Mouse (Mus musculus) thymus, adult 2 months (tissue): ENCODE measurements at regions not wholly inside any gene's neighbourhood (a gene's known extent, or its start where the extent isn't known, plus 50 kb on each side); places are given as distances from the start of the nearest gene placed in this dataset.

Source experiments
- DNase-seq: peaks from one replicate; pipeline ENCODE4 v3.0.0; 2021
- H3K27ac ChIP-seq: fragments of 200-500 bp; 2 replicates; pipeline ENCODE4 v1.5.1; 2012; ENCODE audit warnings: low read length, control low read depth; ENCODE audit not compliant: control insufficient read depth, insufficient read depth
- H3K27me3 ChIP-seq: fragments of 200-500 bp; 2 replicates; pipeline ENCODE4 v1.6.1; 2012; ENCODE audit warnings: mild to moderate bottlenecking, low read length, moderate library complexity, mixed read lengths; ENCODE audit not compliant: control insufficient read depth, insufficient read depth
- H3K36me3 ChIP-seq: fragments of 200-500 bp; 2 replicates; pipeline ENCODE4 v1.6.1; 2012; ENCODE audit warnings: mild to moderate bottlenecking, low read length, moderate library complexity; ENCODE audit not compliant: control insufficient read depth, insufficient read depth
- H3K4me1 ChIP-seq: fragments of 200-500 bp; replicated peaks from 2 replicates; pipeline ENCODE4 v1.6.1; 2012; ENCODE audit warnings: low read length; ENCODE audit not compliant: control insufficient read depth, insufficient read depth
- H3K4me3 ChIP-seq: fragments of 200-500 bp; 2 replicates; pipeline ENCODE4 v1.5.1; 2012; ENCODE audit warnings: mild to moderate bottlenecking, low read length, control low read depth, moderate library complexity; ENCODE audit not compliant: control insufficient read depth, insufficient read depth
- CTCF ChIP-seq: fragments of 200-500 bp; IDR thresholded peaks from 2 replicates; pipeline ENCODE4 v1.5.1; 2012; ENCODE audit warnings: mild to moderate bottlenecking, control low read depth, low read length, moderate library complexity, borderline replicate concordance; ENCODE audit not compliant: control insufficient read depth, poor library complexity, insufficient read depth; ENCODE audit errors: extremely low read depth
- POLR2A ChIP-seq: fragments of 200-500 bp; IDR thresholded peaks from 2 replicates; pipeline ENCODE4 v1.6.1; 2012; ENCODE audit warnings: mild to moderate bottlenecking, low read length, control low read depth, moderate library complexity; ENCODE audit not compliant: control insufficient read depth, poor library complexity, insufficient read depth; ENCODE audit errors: extremely low read depth
- WGBS: fragments of 180-500 bp; shearing (Covaris S2); methylation state at CpG from one replicate; pipeline ENCODE4 v1.1.7; 2018; 5-methylcytosine and 5-hydroxymethylcytosine counted together

GRCm38 (mm10) chr4:31553780-31554394, 410.0 kb upstream of the Map3k7 start:
- TF ChIP-seq CTCF (no peak), POLR2A (no peak)
- H3K4me3 ChIP-seq = no peak overlapping the region
- H3K27me3 ChIP-seq = no peaks in the 10 kb centered on the region
- H3K27ac ChIP-seq = no peak overlapping the region
- no peaks in the 10 kb centered on the region for H3K4me1 ChIP-seq
- WGBS = 87% methylated on average over 16 of the region's 16 CpGs
- DNase-seq = no peak
- no peaks in the 10 kb centered on the region for H3K36me3 ChIP-seq

GRCm38 (mm10) chr4:31555077-31555476, 408.8 kb upstream of the Map3k7 start:
- Histone ChIP-seq H3K36me3 (no peaks in the 10 kb centered on the region), H3K27ac (no peak overlapping the region), H3K4me1 (no peaks in the 10 kb centered on the region), H3K27me3 (no peaks in the 10 kb centered on the region), H3K4me3 (no peak overlapping the region)
- TF ChIP-seq POLR2A (no peak), CTCF (no peak)
- 88% methylated on average over 1 of the region's 1 CpGs for WGBS
- no peak for DNase-seq

- TF ChIP-seq POLR2A (no peak), CTCF (no peak)
- no peak for DNase-seq
- 95% methylated on average over 7 of the region's 7 CpGs for WGBS
Measured at GRCm38 (mm10) chr4:31557261-31557660, 406.6 kb upstream of the Map3k7 start.

GRCm38 (mm10) chr4:31560305-31560704, 403.6 kb upstream of the Map3k7 start:
- Histone ChIP-seq H3K4me1 (no peaks in the 10 kb centered on the region), H3K36me3 (no peaks in the 10 kb centered on the region), H3K27me3 (no peaks in the 10 kb centered on the region), H3K27ac (no peak overlapping the region), H3K4me3 (no peak overlapping the region)
- DNase-seq = no peak
- TF ChIP-seq POLR2A = no peak
- no peak for TF ChIP-seq CTCF
- 95% methylated on average over 4 of the region's 4 CpGs for WGBS

More at GRCm38 (mm10) chr4:31557261-31557660, 406.6 kb upstream of the Map3k7 start:
- Histone ChIP-seq H3K27ac (no peak overlapping the region), H3K36me3 (no peaks in the 10 kb centered on the region), H3K27me3 (no peaks in the 10 kb centered on the region), H3K4me3 (no peak overlapping the region), H3K4me1 (no peaks in the 10 kb centered on the region)

- H3K36me3 ChIP-seq = no peaks in the 10 kb centered on the region
- no peaks in the 10 kb centered on the region for H3K27me3 ChIP-seq
- TF ChIP-seq CTCF = no peak
- TF ChIP-seq POLR2A = no peak
- no peak for DNase-seq
- H3K4me1 ChIP-seq = no peaks in the 10 kb centered on the region
- no peak overlapping the region for H3K4me3 ChIP-seq
- WGBS = 93% methylated on average over 10 of the region's 10 CpGs
- H3K27ac ChIP-seq = no peak overlapping the region
Measured at GRCm38 (mm10) chr4:31561183-31561582, 402.7 kb upstream of the Map3k7 start.

GRCm38 (mm10) chr4:31561823-31562222, 402.1 kb upstream of the Map3k7 start:
- 4% methylated on average over 3 of the region's 3 CpGs for WGBS
- Histone ChIP-seq H3K4me3 (no peak overlapping the region), H3K27ac (no peak overlapping the region), H3K36me3 (no peaks in the 10 kb centered on the region), H3K4me1 (no peaks in the 10 kb centered on the region), H3K27me3 (no peaks in the 10 kb centered on the region)
- no peak for DNase-seq
- no peak for TF ChIP-seq POLR2A
- TF ChIP-seq CTCF = no peak

- Histone ChIP-seq H3K27me3 (no peaks in the 10 kb centered on the region), H3K36me3 (no peaks in the 10 kb centered on the region), H3K4me3 (no peak overlapping the region), H3K4me1 (no peaks in the 10 kb centered on the region), H3K27ac (no peak overlapping the region)
- WGBS = 58% methylated on average over 5 of the region's 5 CpGs
- TF ChIP-seq CTCF (no peak), POLR2A (no peak)
- DNase-seq = no peak
Measured at GRCm38 (mm10) chr4:31566158-31566557, 397.7 kb upstream of the Map3k7 start.
